Mouse (Mus musculus): Measurements from ENCODE around the gene Tmem29.
"Not testable (repeated sequence)": the region's sequence is repeated elsewhere in the genome, so short reads cannot be mapped to it uniquely, and the experiment has no call there.

Tmem29 gene

GRCm38 (mm10) chrX:150458766-150459350 lies at the start of gene Tmem29:
Gene Tmem29 (minus strand): TSS chrX:150459154.
- DNase-seq (ENCODE audit: extremely low read depth, low read depth): peak; percentile 91

- no peak for DNase-seq (ENCODE audit: extremely low read depth, low read depth)
Measured at GRCm38 (mm10) chrX:150508696-150509095, 49.7 kb upstream of the Tmem29 start.

- not testable (repeated sequence) for DNase-seq (ENCODE audit: extremely low read depth, low read depth)
Measured at GRCm38 (mm10) chrX:150487811-150488210, 28.9 kb upstream of the Tmem29 start.

GRCm38 (mm10) chrX:150486314-150487030 lies 27.5 kb upstream of the Tmem29 start:
- DNase-seq (ENCODE audit: extremely low read depth, low read depth): not testable (repeated sequence)

- DNase-seq (ENCODE audit: extremely low read depth, low read depth): peak; percentile 93
Measured at GRCm38 (mm10) chrX:150477854-150478780, 19.2 kb upstream of the Tmem29 start.

GRCm38 (mm10) chrX:150471416-150471815 lies 12.5 kb upstream of the Tmem29 start:
- no peak for DNase-seq (ENCODE audit: extremely low read depth, low read depth)

GRCm38 (mm10) chrX:150468266-150468665 lies 9.3 kb upstream of the Tmem29 start:
- no peak for DNase-seq (ENCODE audit: extremely low read depth, low read depth)

GRCm38 (mm10) chrX:150466817-150467216 lies 7.9 kb upstream of the Tmem29 start:
- peak; percentile 77 for DNase-seq (ENCODE audit: extremely low read depth, low read depth)

- no peak for DNase-seq (ENCODE audit: extremely low read depth, low read depth)
Measured at GRCm38 (mm10) chrX:150460143-150460542, 1.2 kb upstream of the Tmem29 start.

GRCm38 (mm10) chrX:150459411-150459927 lies 515 bp upstream of the Tmem29 start:
- DNase-seq (ENCODE audit: extremely low read depth, low read depth): no peak

- DNase-seq (ENCODE audit: extremely low read depth, low read depth): no peak
Measured at GRCm38 (mm10) chrX:150458136-150458535, 818 bp downstream of the Tmem29 start.

- no peak for DNase-seq (ENCODE audit: extremely low read depth, low read depth)
Measured at GRCm38 (mm10) chrX:150440505-150441338, 18.2 kb downstream of the Tmem29 start.

GRCm38 (mm10) chrX:150436373-150436772 lies 22.6 kb downstream of the Tmem29 start:
- DNase-seq (ENCODE audit: extremely low read depth, low read depth): no peak

GRCm38 (mm10) chrX:150435367-150435766 lies 23.6 kb downstream of the Tmem29 start:
- DNase-seq (ENCODE audit: extremely low read depth, low read depth): no peak

- DNase-seq (ENCODE audit: extremely low read depth, low read depth): no peak
Measured at GRCm38 (mm10) chrX:150413505-150413904, 45.4 kb downstream of the Tmem29 start.

Measured in MEL-GATA-1-ER (cell line).